Mouse (Mus musculus) heart, postnatal 10 days (tissue): Measurements from ENCODE around the gene Fxyd5. TPM values are rescaled to one million over a fixed set of nuclear protein-coding genes. Genes with fewer than 3 reads are reported as not detected.

Experiments used
- DNase-seq, 2 experiments: peaks; one replicate each; pipeline ENCODE4 v3.0.0; 2021
- intact Hi-C: fragments of 180-260 bp; cut with DNase I; formaldehyde crosslinking; loops from one replicate; pipeline ENCODE4 v1.15.1; 2025
- total RNA-seq, 2 experiments: library from RNA; stranded (reverse); gene quantifications; 2 replicates each; pipeline ENCODE4 v1.2.3; 2021

Gene Fxyd5
- 10 to 100 TPM; 30.4 to 33.5 TPM for total RNA-seq

- DNase-seq: no peak
- intact Hi-C loops: loop anchor here (5.0 kb wide), 1 partner anchor 40 kb away; no protein-coding TSS in a partner anchor
These were observed at the start of gene Fxyd5 for GRCm38 (mm10) chr7:31042431-31042910. Gene Fxyd5 (minus strand): TSS chr7:31042481.

GRCm38 (mm10) chr7:31089721-31090120 lies 47.4 kb upstream of the Fxyd5 start:
- DNase-seq: no peak
- intact Hi-C loops: no loop called here

- no peak for DNase-seq
- intact Hi-C loops: no loop called here
These were observed 45.9 kb upstream of the Fxyd5 start for GRCm38 (mm10) chr7:31088206-31088605.

- DNase-seq: no peak
- intact Hi-C loops: no loop called here
These were observed 45.0 kb upstream of the Fxyd5 start for GRCm38 (mm10) chr7:31087262-31087661.

- DNase-seq: no peak
- intact Hi-C loops: no loop called here
These were observed 44.0 kb upstream of the Fxyd5 start for GRCm38 (mm10) chr7:31086175-31086755.

- intact Hi-C loops: no loop called here
- peak; percentile 62 to 71 for DNase-seq
These were observed 42.9 kb upstream of the Fxyd5 start for GRCm38 (mm10) chr7:31085171-31085570.

- intact Hi-C loops: no loop called here
- DNase-seq: no peak
These were observed 41.9 kb upstream of the Fxyd5 start for GRCm38 (mm10) chr7:31084140-31084539.

- peak; percentile 85 to 87 for DNase-seq
- intact Hi-C loops: loop anchor here (2.0 kb wide), 1 partner anchor 14 kb away; no protein-coding TSS in a partner anchor
These were observed 40.7 kb upstream of the Fxyd5 start for GRCm38 (mm10) chr7:31082831-31083588.

- intact Hi-C loops: loop anchor here (2.0 kb wide), 1 partner anchor 15 kb away; no protein-coding TSS in a partner anchor
These were observed 39.8 kb upstream of the Fxyd5 start for GRCm38 (mm10) chr7:31082106-31082505.

GRCm38 (mm10) chr7:31081106-31081505 lies 38.8 kb upstream of the Fxyd5 start:
- DNase-seq: no peak
- intact Hi-C loops: no loop called here

More at GRCm38 (mm10) chr7:31082106-31082505, 39.8 kb upstream of the Fxyd5 start:
- no peak for DNase-seq

GRCm38 (mm10) chr7:31080611-31081010 lies 38.3 kb upstream of the Fxyd5 start:
- intact Hi-C loops: no loop called here
- no peak for DNase-seq

- no peak for DNase-seq
- intact Hi-C loops: loop anchor here (5.0 kb wide), 1 partner anchor 207 kb away; no protein-coding TSS in a partner anchor
These were observed 37.4 kb upstream of the Fxyd5 start for GRCm38 (mm10) chr7:31079670-31080069.

- intact Hi-C loops: loop anchor here (1.0 to 5.0 kb wide), 2 partner anchors 19 to 206 kb away; partner anchors contain the start of gene Lgi4
- DNase-seq: peak; percentile 69 to 79
These were observed 35.7 kb upstream of the Fxyd5 start for GRCm38 (mm10) chr7:31077885-31078445.

- DNase-seq: no peak
- intact Hi-C loops: loop anchor here (5.0 kb wide), 1 partner anchor 205 kb away; no protein-coding TSS in a partner anchor
These were observed 35.2 kb upstream of the Fxyd5 start for GRCm38 (mm10) chr7:31077470-31077869.

- DNase-seq: no peak
- intact Hi-C loops: loop anchor here (5.0 kb wide), 1 partner anchor 204 kb away; no protein-coding TSS in a partner anchor
These were observed 34.2 kb upstream of the Fxyd5 start, which contains the start of gene Fxyd3 for GRCm38 (mm10) chr7:31076492-31076891. Gene Fxyd3 (minus strand): TSS chr7:31076704.

- no peak for DNase-seq
- intact Hi-C loops: loop anchor here (5.0 kb wide), 1 partner anchor 202 kb away; no protein-coding TSS in a partner anchor
These were observed 32.4 kb upstream of the Fxyd5 start for GRCm38 (mm10) chr7:31074713-31075069.

GRCm38 (mm10) chr7:31074061-31074712 lies 31.9 kb upstream of the Fxyd5 start:
- DNase-seq: no peak
- intact Hi-C loops: no loop called here

GRCm38 (mm10) chr7:31073546-31073945 lies 31.3 kb upstream of the Fxyd5 start:
- intact Hi-C loops: no loop called here
- no peak for DNase-seq

GRCm38 (mm10) chr7:31072326-31072725 lies 30.0 kb upstream of the Fxyd5 start:
- intact Hi-C loops: no loop called here
- DNase-seq: no peak

GRCm38 (mm10) chr7:31070324-31070723 lies 28.0 kb upstream of the Fxyd5 start:
- intact Hi-C loops: no loop called here
- DNase-seq: no peak

GRCm38 (mm10) chr7:31069491-31069890 lies 27.2 kb upstream of the Fxyd5 start:
- intact Hi-C loops: no loop called here
- no peak for DNase-seq
